Mouse (Mus musculus) adipocyte (in vitro differentiated cells): ENCODE measurements at regions not wholly inside any gene's neighbourhood (a gene's known extent, or its start where the extent isn't known, plus 50 kb on each side); places are given as distances from the start of the nearest gene placed in this dataset.

Experiments used
- DNase-seq: peaks from one replicate; pipeline ENCODE4 v3.0.0-alpha.2; 2016; ENCODE audit warnings: low spot score

GRCm38 (mm10) chr19:56039091-56040004, 247.6 kb upstream of the Habp2 start:
- DNase-seq, result no peak

- no peak for DNase-seq
Measured at GRCm38 (mm10) chr19:56041930-56042329, 245.0 kb upstream of the Habp2 start.

GRCm38 (mm10) chr19:56046784-56047390, 240.1 kb upstream of the Habp2 start:
- DNase-seq, result no peak

GRCm38 (mm10) chr19:56054186-56054585, 232.8 kb upstream of the Habp2 start:
- DNase-seq, result no peak

- no peak for DNase-seq
Measured at GRCm38 (mm10) chr19:56056397-56056796, 230.5 kb upstream of the Habp2 start.

GRCm38 (mm10) chr19:56061882-56062540, 224.9 kb upstream of the Habp2 start:
- DNase-seq, result no peak

- DNase-seq, result no peak
Measured at GRCm38 (mm10) chr19:56063099-56063498, 223.8 kb upstream of the Habp2 start.

- DNase-seq, result no peak
Measured at GRCm38 (mm10) chr19:56065730-56066129, 221.2 kb upstream of the Habp2 start.

- no peak for DNase-seq
Measured at GRCm38 (mm10) chr19:56068165-56068564, 218.8 kb upstream of the Habp2 start.

- no peak for DNase-seq
Measured at GRCm38 (mm10) chr19:56068854-56069253, 218.1 kb upstream of the Habp2 start.

GRCm38 (mm10) chr19:56069266-56069665, 217.7 kb upstream of the Habp2 start:
- DNase-seq, result no peak

GRCm38 (mm10) chr19:56071340-56071739, 215.6 kb upstream of the Habp2 start:
- no peak for DNase-seq

GRCm38 (mm10) chr19:56076128-56076527, 210.8 kb upstream of the Habp2 start:
- no peak for DNase-seq

GRCm38 (mm10) chr19:56077491-56077890, 209.4 kb upstream of the Habp2 start:
- no peak for DNase-seq

GRCm38 (mm10) chr19:56086413-56087083, 200.4 kb upstream of the Habp2 start:
- no peak for DNase-seq

- no peak for DNase-seq
Measured at GRCm38 (mm10) chr19:56087127-56087526, 199.8 kb upstream of the Habp2 start.

- no peak for DNase-seq
Measured at GRCm38 (mm10) chr19:56089795-56090375, 197.1 kb upstream of the Habp2 start.

- no peak for DNase-seq
Measured at GRCm38 (mm10) chr19:56091581-56091980, 195.4 kb upstream of the Habp2 start.

- DNase-seq, result peak; percentile 92
Measured at GRCm38 (mm10) chr19:56095873-56096272, 191.1 kb upstream of the Habp2 start.

GRCm38 (mm10) chr19:56099725-56100124, 187.2 kb upstream of the Habp2 start:
- no peak for DNase-seq

GRCm38 (mm10) chr19:56100131-56100872, 186.6 kb upstream of the Habp2 start:
- DNase-seq, result no peak
